Mouse (Mus musculus) ovary, adult 2 months (tissue): ENCODE results near the gene Rhox8. TPM values are rescaled to one million over a fixed set of nuclear protein-coding genes. Genes with fewer than 3 reads are reported as not detected.

Source experiments
- polyA plus RNA-seq: library from polyadenylated mRNA; depleted of rRNA; stranded (reverse); fragments of >200 nt; gene quantifications from 2 replicates; pipeline ENCODE4 v1.2.3, GENCODE M21; 2012; rRNA removed

Gene Rhox8
- 0.26 and 0.81 TPM in 2 replicates for polyA plus RNA-seq

GRCm38 (mm10) chrX:37878844-37879243 lies at the start of gene Rhox8:
Rhox8 (minus strand) TSS chrX:37878944.

DNA sequence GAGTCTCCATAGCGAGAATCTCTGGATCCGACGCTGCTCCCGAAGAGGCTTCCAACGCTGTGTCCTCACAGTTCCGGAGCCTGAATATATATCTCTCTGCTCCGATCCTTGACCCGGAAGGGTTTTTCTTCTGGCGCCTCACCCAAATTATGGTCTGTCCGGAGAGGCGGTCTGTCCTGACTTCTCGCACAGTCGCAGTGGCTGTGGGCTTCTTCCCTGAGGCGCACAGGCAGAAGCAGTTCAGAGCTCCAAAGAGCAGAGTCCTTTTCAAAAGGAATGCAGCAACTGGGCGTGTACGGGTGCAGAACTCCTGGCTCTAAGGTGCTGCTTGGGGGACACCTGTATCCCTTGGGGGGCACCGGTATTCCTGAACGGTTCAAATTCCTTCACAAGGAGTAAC lies 22.9 kb upstream of the Rhox8 start, which contains the start of gene Rhox9:
Gene Rhox9 (minus strand): TSS at position 101 of the 400 bp plus-strand sequence.

GRCm38 (mm10) chrX:37897132-37897531 lies 18.4 kb upstream of the Rhox8 start, which contains the start of gene Rhox7b:
Rhox7b (minus strand) TSS chrX:37897232.

DNA sequence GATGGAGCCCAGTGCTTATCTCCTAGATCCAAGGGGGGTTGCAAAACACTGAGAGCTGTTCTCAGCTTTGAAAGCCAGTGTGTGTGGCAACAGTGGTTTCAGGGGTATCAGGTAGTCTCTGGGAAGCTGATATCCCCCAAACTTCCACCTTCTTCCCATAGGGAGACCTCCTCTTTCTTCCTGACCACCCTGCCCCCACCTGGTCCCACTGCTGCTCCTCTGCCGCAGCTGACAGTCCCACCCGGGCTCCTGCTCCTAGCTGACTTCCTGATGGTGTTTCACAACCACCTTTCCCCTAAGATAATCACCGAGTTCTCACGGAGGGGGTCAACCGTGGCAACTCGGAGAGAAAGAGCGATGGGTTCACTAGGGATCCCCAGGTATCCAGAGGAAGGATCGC lies 47.4 kb downstream of the Rhox8 start, which contains the start of gene Rhox7a:
Gene Rhox7a (plus strand): TSS at position 301 of the 400 bp plus-strand sequence.

DNA sequence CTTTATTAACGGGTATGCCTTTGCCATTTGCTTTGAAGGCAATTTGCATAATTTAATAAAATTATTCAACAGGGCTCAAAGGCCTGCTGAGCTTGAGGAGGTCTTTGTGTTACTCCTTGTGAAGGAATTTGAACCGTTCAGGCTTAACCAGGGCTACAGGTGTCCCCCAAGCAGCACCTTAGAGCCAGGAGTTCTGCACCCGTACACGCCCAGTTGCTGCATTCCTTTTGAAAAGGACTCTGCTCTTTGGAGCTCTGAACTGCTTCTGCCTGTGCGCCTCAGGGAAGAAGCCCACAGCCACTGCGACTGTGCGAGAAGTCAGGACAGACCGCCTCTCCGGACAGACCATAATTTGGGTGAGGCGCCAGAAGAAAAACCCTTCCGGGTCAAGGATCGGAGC lies 52.1 kb downstream of the Rhox8 start, which contains the start of gene Rhox6:
Gene Rhox6 (plus strand): TSS at position 301 of the 400 bp plus-strand sequence.

Other genes with a start within 250 kb of the Rhox8 start
- not detected in 2 replicates for gene Rhox2g, start 235.5 kb downstream of the Rhox8 start, polyA plus RNA-seq
- gene Rhox4g, start 227.6 kb downstream of the Rhox8 start, polyA plus RNA-seq, result not detected in 2 replicates
- gene Rhox3h, start 210.2 kb downstream of the Rhox8 start, polyA plus RNA-seq, result not detected in 2 replicates
- gene Rhox2h, start 205.7 kb downstream of the Rhox8 start, polyA plus RNA-seq, result not detected in 2 replicates
- not detected in 2 replicates for gene Rhox5, start 74.1 kb downstream of the Rhox8 start, polyA plus RNA-seq
- gene Rhox6, start 52.0 kb downstream of the Rhox8 start, polyA plus RNA-seq, result not detected in 2 replicates
- gene Rhox7a, start 47.3 kb downstream of the Rhox8 start, polyA plus RNA-seq, result not detected in 2 replicates
- not detected in 2 replicates for gene Rhox7b, start 18.3 kb upstream of the Rhox8 start, polyA plus RNA-seq
- gene Rhox9, start 22.8 kb upstream of the Rhox8 start, polyA plus RNA-seq, result not detected in 2 replicates
- not detected in 2 replicates for gene Btg1-ps1, start 139.9 kb upstream of the Rhox8 start, polyA plus RNA-seq
- gene Btg1-ps2, start 164.2 kb upstream of the Rhox8 start, polyA plus RNA-seq, result 0.26 and 0.85 TPM in 2 replicates
- not detected in 2 replicates for gene Rhox10, start 187.5 kb upstream of the Rhox8 start, polyA plus RNA-seq
- not detected in 2 replicates for gene Rhox11, start 206.2 kb upstream of the Rhox8 start, polyA plus RNA-seq
- gene Rhox12, start 232.0 kb upstream of the Rhox8 start, polyA plus RNA-seq, result not detected in 2 replicates
- not detected in 2 replicates for gene Rhox13, start 242.3 kb upstream of the Rhox8 start, polyA plus RNA-seq